Mouse (Mus musculus): ENCODE measurements around the gene Csmd2. TPM values are rescaled to one million over a fixed set of nuclear protein-coding genes. Genes with fewer than 3 reads are reported as not detected.

The Csmd2 gene
- polyA plus RNA-seq (2014; fragmentation: Illumina TruSeq; extraction: RNeasy Lipid Tissue Mini Kit (QIAGEN cat#74804); ENCODE audit: low replicate concordance), result not detected

DNA sequence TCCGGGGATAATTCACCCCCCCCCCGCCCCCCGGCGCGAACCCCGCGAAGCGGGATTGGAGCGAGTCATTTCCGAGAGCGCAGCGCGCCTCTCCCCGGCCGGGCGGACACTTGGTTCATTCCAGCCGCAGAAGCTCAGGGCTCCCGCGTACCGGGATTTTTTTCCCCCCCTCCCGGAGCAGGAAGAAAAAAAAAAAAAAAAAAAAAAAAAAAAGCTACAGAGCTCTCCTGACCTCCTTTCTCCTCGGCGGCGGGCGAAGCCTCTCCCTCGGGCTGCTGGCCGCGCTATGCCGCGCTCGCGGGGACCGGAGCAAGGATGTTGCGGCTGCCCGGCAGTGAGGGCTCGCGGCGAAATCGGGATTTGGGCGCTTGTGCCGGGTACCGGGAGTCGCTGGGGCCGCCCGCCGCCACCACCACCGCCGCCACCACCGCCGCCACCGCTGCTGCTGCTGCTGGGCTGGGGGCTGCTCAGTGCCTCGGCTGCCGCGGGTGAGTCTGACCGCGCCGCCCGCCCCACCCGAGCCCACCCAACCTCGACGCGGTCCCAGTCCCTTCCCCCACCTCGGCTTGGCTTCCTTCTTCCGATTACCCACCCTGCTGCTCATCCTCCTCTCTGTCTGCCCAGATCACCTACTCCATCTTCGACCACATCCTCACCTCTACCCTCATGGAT, at the start of gene Csmd2:
Gene Csmd2, plus strand, starts transcription at position 74 of the 672 bp plus-strand sequence.

DNA sequence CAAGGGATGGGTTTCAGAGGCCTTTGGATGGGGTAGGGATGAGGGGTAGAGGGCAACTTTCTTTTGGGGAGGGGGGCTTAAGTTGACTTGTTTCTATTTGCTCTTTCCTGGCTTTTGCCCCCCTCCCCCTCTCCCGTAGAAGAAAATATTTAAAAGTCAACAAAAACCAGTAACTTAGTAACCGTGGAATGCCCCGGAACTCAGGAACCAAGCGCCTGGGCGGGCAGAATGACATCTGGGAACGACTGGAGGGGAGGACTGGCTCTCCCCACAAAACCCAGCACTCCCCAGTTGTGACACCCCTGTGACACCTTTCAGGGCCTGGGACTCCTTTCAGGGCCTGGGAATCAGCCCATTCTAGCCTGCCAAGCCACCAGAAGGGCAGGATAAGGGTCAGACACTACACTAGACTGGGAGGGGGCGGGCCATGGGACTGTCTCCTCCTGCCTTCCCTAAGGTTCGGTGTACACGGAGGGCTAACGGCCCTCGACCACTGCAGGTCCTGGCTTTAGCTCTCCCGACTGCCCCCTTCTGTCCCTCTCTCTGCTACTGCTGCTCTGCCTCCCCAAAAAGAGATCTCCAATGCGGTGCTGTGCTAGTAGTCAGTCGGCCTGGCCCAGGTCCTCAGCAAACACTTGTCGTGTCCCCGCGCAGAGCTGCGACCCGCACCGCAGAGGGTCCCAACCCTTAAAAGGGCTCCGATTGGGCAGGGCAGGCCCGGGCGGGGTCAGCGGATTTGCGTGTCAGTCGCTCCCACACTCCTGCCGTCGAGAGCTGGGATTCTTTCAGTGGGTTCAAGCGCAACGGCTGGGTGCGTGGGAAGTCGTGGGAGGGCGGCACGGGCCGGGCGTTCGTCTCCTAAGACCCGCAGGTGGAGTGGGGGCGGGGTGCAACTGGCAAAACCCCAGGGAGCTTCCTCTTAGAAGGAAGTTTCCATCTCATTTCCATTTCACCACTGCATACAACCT, 16.5 kb upstream of the Csmd2 start, which contains the start of gene CK137956:
Gene CK137956, minus strand, starts transcription at position 51 of the 968 bp plus-strand sequence.

DNA sequence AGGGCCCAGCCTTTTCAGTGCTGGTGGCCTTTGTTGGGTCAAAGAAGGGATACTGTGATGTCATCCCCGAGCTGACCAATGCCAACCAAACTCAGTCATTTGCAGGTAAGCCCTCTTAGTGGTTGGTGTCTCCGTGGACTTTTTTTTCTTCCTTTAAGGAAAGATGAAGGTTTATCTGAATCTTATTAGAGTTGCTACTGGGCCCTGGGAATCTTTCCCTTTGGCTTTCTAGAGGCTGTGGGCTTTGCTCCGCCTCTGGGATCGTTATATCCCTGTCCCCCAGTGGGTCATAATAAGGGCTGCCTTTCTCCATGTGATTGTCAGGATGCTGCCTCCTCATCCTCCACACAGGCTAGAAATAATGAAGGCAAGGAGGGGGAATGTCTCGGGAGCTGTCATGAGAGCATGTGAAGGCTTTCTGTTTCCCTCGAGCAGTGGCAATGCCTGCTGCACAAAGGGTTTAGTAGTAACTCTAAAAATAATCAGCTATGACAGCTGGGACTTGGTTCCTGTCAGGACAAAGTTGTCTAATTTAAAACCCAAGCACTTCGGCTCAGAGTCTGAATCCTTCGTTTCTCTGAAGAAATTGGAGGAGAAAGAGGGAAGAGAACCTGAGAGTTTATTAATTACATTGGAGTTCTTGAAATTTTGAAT, 273.4 kb downstream of the Csmd2 start, which contains the start of gene Hmgb4:
Gene Hmgb4, minus strand, starts transcription at position 51 of the 654 bp plus-strand sequence.

DNA sequence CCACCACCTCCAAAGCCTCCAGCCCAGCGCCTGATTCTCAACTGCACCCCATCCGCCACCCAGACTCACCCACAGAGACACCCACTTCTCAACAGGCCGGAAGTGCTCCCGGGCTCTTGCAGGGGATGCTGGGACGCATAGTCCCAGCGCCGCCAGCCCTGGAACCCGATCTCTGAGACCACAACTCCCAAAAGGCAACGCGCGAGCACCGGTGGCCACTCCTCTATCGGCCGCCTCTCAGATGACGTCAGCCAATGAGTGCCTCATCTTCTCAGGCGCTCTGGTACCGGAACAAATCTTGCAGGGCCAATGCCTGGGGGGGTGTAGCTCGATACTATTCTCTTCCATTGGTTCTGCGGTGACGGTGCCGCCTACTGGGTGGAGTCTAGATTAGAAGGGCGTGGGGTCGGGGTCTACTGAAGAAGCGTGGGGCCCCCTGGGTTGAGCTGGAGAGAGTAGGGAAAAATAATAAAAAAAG, 622.3 kb downstream of the Csmd2 start, which contains the start of gene Zscan20:
Gene Zscan20, minus strand, starts transcription at position 174 of the 478 bp plus-strand sequence.

Other genes starting within 250 kb of the Csmd2 start
- not detected for gene CK137956, start 16.9 kb upstream of the Csmd2 start, polyA plus RNA-seq (2014; fragmentation: Illumina TruSeq; extraction: RNeasy Lipid Tissue Mini Kit (QIAGEN cat#74804); ENCODE audit: low replicate concordance)